Comparison of ENCODE assay signal across 7 mouse cellular contexts in genomic region chr7:68064647-68065362, GRCm38 (mm10).
A peak's percentile ranks its signal among the peaks of the same experiment; 100 is the strongest.
DNase-seq lines count a peak whose midpoint lies in the region; ATAC-seq and TF ChIP-seq lines count a peak whose summit lies in the region.

No protein-coding gene starts in this region.

- peaks cover 44% of the 10 kb centered on the region for H3K4me1 ChIP-seq in limb, embryonic 14.5 days (ENCODE audit: control insufficient read depth, insufficient read depth, low read length)
- H3K4me1 ChIP-seq in limb, embryonic 10.5 days: peaks cover 33% of the 10 kb centered on the region
- peaks cover 38% of the 10 kb centered on the region for H3K4me1 ChIP-seq in forebrain, embryonic 16.5 days (replicated peaks; ENCODE audit: control insufficient read depth, insufficient read depth, low read length)

- no peaks in the 10 kb centered on the region for H3K36me3 ChIP-seq in limb, embryonic 14.5 days (ENCODE audit: control insufficient read depth, insufficient read depth, low read length)
- H3K36me3 ChIP-seq in limb, embryonic 10.5 days: peaks cover 16% of the 10 kb centered on the region
- no peaks in the 10 kb centered on the region for H3K36me3 ChIP-seq in forebrain, embryonic 16.5 days (ENCODE audit: control insufficient read depth, insufficient read depth)

- peak; percentile 44 for DNase-seq in limb, embryonic 14.5 days (ENCODE audit: low spot score)
- no peak for DNase-seq in limb, embryonic 10.5 days (ENCODE audit: low spot score)
- DNase-seq in kidney, adult 11 months: peak; percentile 57
- DNase-seq in skeletal muscle tissue, adult 2 months (ENCODE audit: low read depth, low spot score): peak; percentile 32
- DNase-seq in liver: no peak
- DNase-seq in frontal cortex, postnatal 25 days (ENCODE audit: low spot score in 2 of 2): no peak

- no peaks in the 10 kb centered on the region for H3K9me3 ChIP-seq in limb, embryonic 14.5 days (ENCODE audit: control insufficient read depth, low read length)
- no peaks in the 10 kb centered on the region for H3K9me3 ChIP-seq in limb, embryonic 10.5 days (replicated peaks)
- H3K9me3 ChIP-seq in forebrain, embryonic 16.5 days (ENCODE audit: control insufficient read depth, low read length): no peaks in the 10 kb centered on the region

- no peak overlapping the region for H3K27ac ChIP-seq in limb, embryonic 14.5 days (replicated peaks; ENCODE audit: low read depth, low read length)
- no peak overlapping the region for H3K27ac ChIP-seq in limb, embryonic 10.5 days
- H3K27ac ChIP-seq in forebrain, embryonic 16.5 days (ENCODE audit: low read length): no peak overlapping the region

- no peak overlapping the region for H3K9ac ChIP-seq in limb, embryonic 14.5 days (ENCODE audit: low read depth, low read length, severe bottlenecking)
- no peak overlapping the region for H3K9ac ChIP-seq in forebrain, embryonic 16.5 days (replicated peaks; ENCODE audit: low read depth, low read length)

- no peak for TF ChIP-seq POLR2A in limb, embryonic 14.5 days (IDR thresholded peaks at IDR 0.05; ENCODE audit: borderline replicate concordance, extremely low read depth, insufficient read depth, insufficient read length)

- ATAC-seq in limb, embryonic 14.5 days (ENCODE audit: low FRiP score, low read depth): no peak
- peak; percentile 37 for ATAC-seq in forebrain, embryonic 16.5 days

- no peaks in the 10 kb centered on the region for H3K27me3 ChIP-seq in limb, embryonic 14.5 days (ENCODE audit: control insufficient read depth, insufficient read depth, low read length)
- H3K27me3 ChIP-seq in limb, embryonic 10.5 days (ENCODE audit: low read depth, poor library complexity, severe bottlenecking): no peaks in the 10 kb centered on the region
- no peaks in the 10 kb centered on the region for H3K27me3 ChIP-seq in forebrain, embryonic 16.5 days (replicated peaks; ENCODE audit: control insufficient read depth, insufficient read depth, low read length)

- no peak overlapping the region for H3K4me2 ChIP-seq in limb, embryonic 14.5 days (replicated peaks; ENCODE audit: low read depth, low read length, severe bottlenecking)
- no peak overlapping the region for H3K4me2 ChIP-seq in forebrain, embryonic 16.5 days (ENCODE audit: low read length)

- no peak overlapping the region for H3K4me3 ChIP-seq in limb, embryonic 14.5 days (replicated peaks; ENCODE audit: low read length)
- no peak overlapping the region for H3K4me3 ChIP-seq in limb, embryonic 10.5 days
- no peak overlapping the region for H3K4me3 ChIP-seq in forebrain, embryonic 16.5 days (replicated peaks; ENCODE audit: low read length)

- WGBS in limb, embryonic 14.5 days: 76% methylated on average over 11 of the region's 11 CpGs
- 88% methylated on average over 11 of the region's 11 CpGs for WGBS in limb, embryonic 10.5 days
- 28% methylated on average over 11 of the region's 11 CpGs for WGBS in forebrain, embryonic 16.5 days

Comparison
In these comparisons a context has a peak if more than half of its experiments do, and no peak if none do; other contexts are left out.
1. DNase-seq: peak in limb, embryonic 14.5 days (single experiment), kidney, adult 11 months (single experiment) and skeletal muscle tissue, adult 2 months (single experiment); none in limb, embryonic 10.5 days (single experiment), liver (single experiment) and frontal cortex, postnatal 25 days (0 of 2).